Mouse (Mus musculus): Measurements from ENCODE around the gene Scaf4. TPM values are rescaled to one million over a fixed set of nuclear protein-coding genes. Genes with fewer than 3 reads are reported as not detected.
"Not testable (repeated sequence)": the region's sequence is repeated elsewhere in the genome, so short reads cannot be mapped to it uniquely, and the experiment has no call there.

The Scaf4 gene
- total RNA-seq, 1 experiment, result 36.0 TPM

DNA sequence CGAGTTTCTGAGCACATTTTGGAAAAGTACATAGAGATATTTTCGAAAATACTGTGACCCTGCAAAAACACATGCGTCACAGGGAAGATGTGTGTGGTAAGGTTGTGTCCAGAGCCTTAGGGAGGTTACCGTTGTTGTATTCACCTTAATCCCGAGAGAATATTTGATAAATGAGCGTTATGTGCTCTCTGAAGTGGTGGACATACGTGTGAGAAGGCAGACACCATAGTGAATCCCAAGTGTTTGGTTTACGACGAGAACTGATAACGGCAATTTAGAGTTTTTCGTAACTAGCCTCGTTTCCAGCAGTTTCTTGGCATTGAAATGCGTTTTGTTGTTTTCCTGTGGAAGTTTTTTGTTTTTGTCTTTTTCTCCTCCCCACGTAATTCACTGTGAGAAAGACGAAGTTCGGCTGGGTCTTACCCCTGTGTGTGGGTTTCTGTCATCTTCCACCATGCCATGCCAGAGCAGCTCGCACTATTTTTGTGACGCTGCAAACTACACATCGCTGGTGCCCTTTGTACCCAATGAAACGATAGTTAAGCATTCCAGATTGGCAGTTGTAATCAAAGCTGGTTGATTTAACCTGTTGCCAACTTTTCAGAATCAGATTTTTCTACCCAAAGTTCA, 62.7 kb downstream of the Scaf4 start:
- in situ Hi-C loops (cut with MboI; ENCODE audit: low sequenced_read_pairs in 2 of 2, unreplicated experiment in 2 of 2), result no loop called here
- peaks cover 0 to 11% of the 10 kb centered on the region in 2 experiments; a peak in 2 of 4 replicates for H3K4me1 ChIP-seq (ENCODE audit: control insufficient read depth in 2 of 2, insufficient read depth in 2 of 2, low read length in 2 of 2, poor library complexity in 1 of 2)
- peaks cover 31% of the 10 kb centered on the region for H3K36me3 ChIP-seq (ENCODE audit: control insufficient read depth, insufficient read depth, low read length, poor library complexity, severe bottlenecking)
- H3K4me3 ChIP-seq (ENCODE audit: insufficient read depth in 1 of 2, low read depth in 1 of 2, low read length in 2 of 2, poor library complexity in 1 of 2, severe bottlenecking in 1 of 2), result peak overlapping the region; percentile 87 to 95
- H3K9me3 ChIP-seq (ENCODE audit: control insufficient read depth, insufficient read depth, low read depth, low read length), result no peaks in the 10 kb centered on the region
- no peak for TF ChIP-seq ZC3H11A (IDR thresholded peaks at IDR 0.05; ENCODE audit: borderline replicate concordance, low read depth, low read length)
- no peak for DNase-seq (ENCODE audit: low read depth, low spot score)
- peak overlapping the region; percentile 85; the same call in 1 of the 2 replicates for H3K27ac ChIP-seq (ENCODE audit: insufficient read depth, low read depth, low read length, poor library complexity, severe bottlenecking)
- peak overlapping the region; percentile 91 for H3K9ac ChIP-seq (ENCODE audit: insufficient read depth, low read depth, low read length, poor library complexity, severe bottlenecking)

DNA sequence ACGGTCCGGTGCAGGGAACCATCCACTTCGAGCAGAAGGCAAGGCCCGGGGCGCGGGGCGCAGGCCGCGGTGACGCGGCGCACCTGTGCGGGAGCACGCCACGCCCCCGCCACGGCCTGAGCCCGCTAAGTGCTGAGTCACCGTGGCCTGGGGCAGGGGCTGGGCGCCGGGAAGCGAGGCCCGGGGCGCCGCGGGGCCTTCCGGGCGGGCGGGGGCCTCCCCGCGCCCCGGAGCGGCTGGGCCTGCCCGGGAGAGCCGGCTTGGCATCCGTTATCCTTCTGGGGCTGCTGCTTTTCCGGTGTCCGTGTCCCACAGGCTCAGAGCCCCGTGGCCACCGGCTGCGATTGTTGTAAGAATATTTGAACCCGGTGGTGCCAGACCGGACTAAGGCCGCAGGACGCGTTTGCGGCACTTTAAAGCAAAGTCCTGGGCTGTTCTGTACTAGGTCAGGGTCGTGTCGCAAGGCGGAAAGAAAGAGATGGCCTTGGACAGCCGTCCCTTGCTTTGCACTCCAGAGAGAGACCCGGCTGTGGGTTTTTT, 63.3 kb downstream of the Scaf4 start:
- peaks cover 29% of the 10 kb centered on the region for H3K36me3 ChIP-seq (ENCODE audit: control insufficient read depth, insufficient read depth, low read length, poor library complexity, severe bottlenecking)
- H3K9me3 ChIP-seq (ENCODE audit: control insufficient read depth, insufficient read depth, low read depth, low read length), result no peaks in the 10 kb centered on the region
- in situ Hi-C loops (cut with MboI; ENCODE audit: low sequenced_read_pairs in 2 of 2, unreplicated experiment in 2 of 2), result no loop called here
- peaks cover 0 to 11% of the 10 kb centered on the region in 2 experiments; a peak in 2 of 4 replicates for H3K4me1 ChIP-seq (ENCODE audit: control insufficient read depth in 2 of 2, insufficient read depth in 2 of 2, low read length in 2 of 2, poor library complexity in 1 of 2)
- H3K9ac ChIP-seq (ENCODE audit: insufficient read depth, low read depth, low read length, poor library complexity, severe bottlenecking), result peak overlapping the region; percentile 91
- peak; percentile 49 for DNase-seq (ENCODE audit: low read depth, low spot score)
- peak overlapping the region; percentile 85 for H3K27ac ChIP-seq (ENCODE audit: insufficient read depth, low read depth, low read length, poor library complexity, severe bottlenecking)
- H3K4me3 ChIP-seq (ENCODE audit: insufficient read depth in 1 of 2, low read depth in 1 of 2, low read length in 2 of 2, poor library complexity in 1 of 2, severe bottlenecking in 1 of 2), result peak overlapping the region; percentile 87 to 95
- TF ChIP-seq ZC3H11A (IDR thresholded peaks at IDR 0.05; ENCODE audit: borderline replicate concordance, low read depth, low read length) (no peak), MAFK (IDR thresholded peaks at IDR 0.05; ENCODE audit: insufficient read depth, low read depth, low read length) (peak; percentile 91)

DNA sequence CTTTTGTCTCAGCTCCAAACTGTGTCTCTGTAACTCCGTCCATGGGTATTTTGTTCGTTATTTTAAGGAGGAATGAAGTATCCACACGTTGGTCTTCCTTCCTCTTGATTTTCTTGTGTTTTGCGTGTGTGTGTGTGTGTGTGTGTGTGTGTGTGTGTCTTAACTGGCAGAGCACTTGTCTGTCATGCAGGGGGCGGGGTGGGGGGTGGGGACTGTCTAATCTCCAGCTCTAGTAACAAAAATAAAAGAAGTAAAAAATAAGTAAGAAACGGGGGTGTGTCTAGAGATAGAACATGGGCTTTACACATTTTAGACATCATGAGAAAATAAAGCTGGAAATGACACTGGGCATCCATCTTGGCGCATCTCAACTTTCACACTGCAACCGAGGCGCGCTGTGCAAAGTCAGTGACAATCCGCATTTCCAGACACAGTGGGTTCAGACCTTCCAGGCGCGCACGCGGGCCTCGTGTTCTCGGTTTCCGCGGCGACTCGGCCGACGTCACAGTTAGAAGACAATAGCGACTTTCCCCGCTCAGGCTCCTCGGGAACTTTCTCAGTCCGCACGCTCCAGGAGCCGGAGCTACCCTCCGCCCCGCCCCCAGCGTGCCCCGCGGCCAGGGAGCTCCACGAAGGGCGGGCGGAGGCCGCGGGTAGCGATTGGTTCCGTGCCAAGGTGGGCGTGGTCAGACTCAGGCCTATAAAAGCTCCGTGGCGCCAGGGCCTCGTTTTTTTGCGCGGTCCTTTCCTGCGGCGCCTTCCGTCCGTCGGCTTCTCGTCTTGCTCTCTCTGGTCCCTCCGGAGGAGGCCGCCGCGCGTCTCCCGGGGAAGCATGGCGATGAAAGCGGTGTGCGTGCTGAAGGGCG, 64.0 kb downstream of the Scaf4 start, which contains the start of gene Sod1:
TSS of gene Sod1 (plus strand) at position 729 of the 866 bp plus-strand sequence.
- peaks cover 0 to 11% of the 10 kb centered on the region in 2 experiments; a peak in 2 of 4 replicates for H3K4me1 ChIP-seq (ENCODE audit: control insufficient read depth in 2 of 2, insufficient read depth in 2 of 2, low read length in 2 of 2, poor library complexity in 1 of 2)
- H3K9me3 ChIP-seq (ENCODE audit: control insufficient read depth, insufficient read depth, low read depth, low read length), result no peaks in the 10 kb centered on the region
- peak; percentile 94 for DNase-seq (ENCODE audit: low read depth, low spot score)
- peak within 1 kb of the TSS; percentile 91 for H3K9ac ChIP-seq (ENCODE audit: insufficient read depth, low read depth, low read length, poor library complexity, severe bottlenecking)
- in situ Hi-C loops (cut with MboI; ENCODE audit: low sequenced_read_pairs in 2 of 2, unreplicated experiment in 2 of 2), result no loop called here
- H3K36me3 ChIP-seq (ENCODE audit: control insufficient read depth, insufficient read depth, low read length, poor library complexity, severe bottlenecking), result peaks cover 23% of the 10 kb centered on the region
- peak within 1 kb of the TSS; percentile 87 to 95 for H3K4me3 ChIP-seq (ENCODE audit: insufficient read depth in 1 of 2, low read depth in 1 of 2, low read length in 2 of 2, poor library complexity in 1 of 2, severe bottlenecking in 1 of 2)
- H3K27ac ChIP-seq (ENCODE audit: insufficient read depth, low read depth, low read length, poor library complexity, severe bottlenecking), result peak within 1 kb of the TSS; percentile 85
- no peak for TF ChIP-seq MAFK (IDR thresholded peaks at IDR 0.05; ENCODE audit: insufficient read depth, low read depth, low read length)
- 0 out of 2 replicates have a peak, but pooled peaks have one; percentile 46 for TF ChIP-seq HCFC1 (IDR thresholded peaks at IDR 0.05; ENCODE audit: borderline replicate concordance, insufficient read depth, low read length)
- peak; percentile 67; the same call in 1 of the 2 replicates for TF ChIP-seq ZNF384 (IDR thresholded peaks at IDR 0.05; ENCODE audit: low read depth, low read length)

DNA sequence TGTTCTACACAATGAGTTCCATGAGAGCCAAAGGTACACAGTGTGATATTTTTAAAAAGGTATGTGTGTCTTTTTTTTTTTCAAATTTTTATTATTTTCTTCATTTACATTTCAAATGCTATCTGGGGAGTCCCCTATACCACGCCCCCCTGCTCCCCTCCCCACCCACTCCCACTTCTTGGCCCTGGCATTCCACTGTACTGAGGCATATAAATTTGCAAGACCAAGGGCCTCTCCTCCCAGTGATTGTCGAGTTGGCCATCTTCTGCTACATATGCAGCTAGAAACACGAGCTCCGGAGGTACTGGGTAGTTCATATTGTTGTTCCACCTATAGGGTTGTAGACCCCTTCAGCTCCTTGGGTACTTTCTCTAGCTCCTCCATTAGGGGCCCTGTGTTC, 64.9 kb downstream of the Scaf4 start:
- Histone ChIP-seq H3K4me1 (ENCODE audit: control insufficient read depth in 2 of 2, insufficient read depth in 2 of 2, low read length in 2 of 2, poor library complexity in 1 of 2) (peaks cover 0 to 11% of the 10 kb centered on the region in 2 experiments; a peak in 2 of 4 replicates), H3K27ac (ENCODE audit: insufficient read depth, low read depth, low read length, poor library complexity, severe bottlenecking) (peak overlapping the region; percentile 24; the same call in 1 of the 2 replicates), H3K36me3 (ENCODE audit: control insufficient read depth, insufficient read depth, low read length, poor library complexity, severe bottlenecking) (peaks cover 18% of the 10 kb centered on the region)
- H3K9ac ChIP-seq (ENCODE audit: insufficient read depth, low read depth, low read length, poor library complexity, severe bottlenecking); in situ Hi-C loops (cut with MboI; ENCODE audit: low sequenced_read_pairs in 2 of 2, unreplicated experiment in 2 of 2); H3K4me3 ChIP-seq (ENCODE audit: insufficient read depth in 1 of 2, low read depth in 1 of 2, low read length in 2 of 2, poor library complexity in 1 of 2, severe bottlenecking in 1 of 2); H3K9me3 ChIP-seq (ENCODE audit: control insufficient read depth, insufficient read depth, low read depth, low read length); DNase-seq (ENCODE audit: low read depth, low spot score): not testable (repeated sequence)

All from ES-E14 (cell line).